Mouse (Mus musculus): ENCODE data around the gene Mb. TPM values are rescaled to one million over a fixed set of nuclear protein-coding genes. Genes with fewer than 3 reads are reported as not detected.

Gene Mb
- polyA plus RNA-seq, 1 experiment from 2014 or later: 977 TPM

DNA sequence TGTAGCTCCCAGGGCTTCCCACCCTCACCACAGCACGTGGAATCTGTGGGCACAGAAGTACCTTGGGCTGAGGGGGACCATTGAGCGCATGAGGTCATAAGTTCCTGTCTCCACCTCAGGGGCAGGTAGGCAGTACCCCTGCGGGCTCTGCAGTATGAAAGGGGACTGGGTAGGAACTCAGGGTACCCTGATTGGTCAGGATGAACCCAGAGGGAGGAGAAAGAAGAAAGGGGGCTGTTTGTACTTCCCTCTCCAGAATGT, 6.3 kb upstream of the Mb start:
- Histone ChIP-seq H3K4me3 (ENCODE audit: low read length) (no peak overlapping the region), H3K27ac (ENCODE audit: low read length) (no peak overlapping the region; the same call in 1 of the 2 replicates), H3K36me3 (ENCODE audit: control insufficient read depth, insufficient read depth) (no peaks in the 10 kb centered on the region), H3K27me3 (ENCODE audit: control insufficient read depth, insufficient read depth, low read length) (no peaks in the 10 kb centered on the region), H3K4me1 (ENCODE audit: control insufficient read depth, insufficient read depth, low read length) (peaks cover 18% of the 10 kb centered on the region), H3K9ac (ENCODE audit: low read length) (no peak overlapping the region), H3K9me3 (replicated peaks; ENCODE audit: control insufficient read depth, low read length) (peaks cover 3% of the 10 kb centered on the region; the same call in 1 of the 2 replicates), H3K4me2 (ENCODE audit: low read depth, low read length) (no peak overlapping the region)
- ATAC-seq (replicated peaks; ENCODE audit: extremely low read depth, insufficient read depth, low FRiP score): no peak
- 39% methylated on average over 3 of the region's 3 CpGs for WGBS

DNA sequence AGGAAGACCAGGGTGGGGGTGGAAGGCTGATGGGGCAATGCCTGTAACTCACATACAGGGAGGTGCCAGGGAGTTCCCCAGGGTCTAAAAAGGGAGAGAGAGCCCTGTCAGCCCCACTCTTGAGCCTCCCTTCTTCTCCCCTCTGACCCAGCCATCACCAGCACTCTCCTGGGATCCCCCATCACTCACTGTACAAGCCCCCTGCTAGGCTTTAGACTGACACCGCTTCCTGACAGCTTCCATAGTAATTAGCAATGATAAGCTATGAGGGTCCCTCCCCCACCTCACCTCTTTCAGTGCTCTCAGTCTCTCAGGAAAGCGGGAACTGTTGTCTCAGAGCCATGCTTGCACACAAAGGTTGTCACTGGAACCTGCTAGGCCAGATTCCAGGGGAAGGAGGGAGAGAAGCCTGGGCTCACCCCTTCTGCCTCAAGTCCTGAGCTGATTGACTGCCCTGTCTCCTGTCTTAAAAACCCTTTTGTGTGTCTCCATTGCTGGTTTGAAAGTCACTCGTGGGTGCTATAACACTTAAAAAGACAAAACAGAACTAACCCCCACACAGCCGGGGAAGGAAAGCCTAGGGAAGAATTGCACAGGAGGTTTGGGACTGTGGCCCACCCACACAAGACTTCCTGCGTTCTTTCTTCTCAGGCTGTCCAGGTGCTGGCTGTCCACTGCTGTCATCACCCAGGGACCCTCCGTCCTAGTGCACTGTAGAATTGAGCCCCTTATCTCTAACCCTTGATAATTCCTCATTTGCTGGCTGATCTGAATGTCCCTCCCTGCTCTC, 5.7 kb upstream of the Mb start:
- Histone ChIP-seq H3K4me2 (ENCODE audit: low read depth, low read length) (no peak overlapping the region), H3K9ac (ENCODE audit: low read length) (no peak overlapping the region; the same call in 1 of the 2 replicates), H3K27ac (ENCODE audit: low read length) (peak overlapping the region; percentile 17; the same call in 1 of the 2 replicates), H3K4me3 (ENCODE audit: low read length) (no peak overlapping the region), H3K4me1 (ENCODE audit: control insufficient read depth, insufficient read depth, low read length) (peaks cover 18% of the 10 kb centered on the region), H3K36me3 (ENCODE audit: control insufficient read depth, insufficient read depth) (no peaks in the 10 kb centered on the region), H3K27me3 (ENCODE audit: control insufficient read depth, insufficient read depth, low read length) (no peaks in the 10 kb centered on the region), H3K9me3 (replicated peaks; ENCODE audit: control insufficient read depth, low read length) (peaks cover 3% of the 10 kb centered on the region; the same call in 1 of the 2 replicates)
- peak; percentile 81 for ATAC-seq (replicated peaks; ENCODE audit: extremely low read depth, insufficient read depth, low FRiP score)
- WGBS: 19% methylated on average over 6 of the region's 6 CpGs

DNA sequence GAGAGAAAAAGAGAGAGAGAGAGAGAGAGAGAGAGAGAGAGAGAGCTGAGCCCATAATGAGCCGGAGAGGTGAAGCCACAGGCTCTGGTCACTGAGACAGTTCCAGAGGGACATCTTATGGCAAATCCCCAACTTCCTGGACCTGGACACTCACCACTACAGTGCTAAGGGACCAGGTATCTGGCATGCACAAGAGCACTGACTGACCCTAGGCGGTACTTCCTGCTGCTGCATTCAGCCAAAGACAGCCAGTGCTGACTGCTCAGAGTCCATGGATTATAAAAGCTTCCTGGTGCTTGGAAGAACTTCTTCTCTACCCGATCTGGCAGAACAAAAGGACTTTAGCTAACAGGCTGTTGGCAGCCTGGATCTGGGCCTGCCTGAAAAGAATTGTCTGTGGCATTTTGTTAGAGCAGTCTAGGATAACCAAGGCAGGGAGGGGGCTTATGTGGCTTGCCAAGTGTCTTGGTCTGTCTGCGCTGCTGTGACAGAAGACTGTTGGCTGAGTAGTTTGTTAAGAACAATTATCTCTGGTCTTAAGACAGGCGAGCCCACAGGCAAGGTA, 4.2 kb upstream of the Mb start:
- Histone ChIP-seq H3K9me3 (replicated peaks; ENCODE audit: control insufficient read depth, low read length) (peaks cover 3% of the 10 kb centered on the region; the same call in 1 of the 2 replicates), H3K9ac (ENCODE audit: low read length) (no peak overlapping the region), H3K4me1 (ENCODE audit: control insufficient read depth, insufficient read depth, low read length) (peaks cover 18% of the 10 kb centered on the region), H3K27ac (ENCODE audit: low read length) (no peak overlapping the region), H3K4me3 (ENCODE audit: low read length) (no peak overlapping the region), H3K4me2 (ENCODE audit: low read depth, low read length) (no peak overlapping the region), H3K27me3 (ENCODE audit: control insufficient read depth, insufficient read depth, low read length) (no peaks in the 10 kb centered on the region), H3K36me3 (ENCODE audit: control insufficient read depth, insufficient read depth) (no peaks in the 10 kb centered on the region)
- WGBS: 66% methylated on average over 5 of the region's 5 CpGs
- ATAC-seq (replicated peaks; ENCODE audit: extremely low read depth, insufficient read depth, low FRiP score): no peak

DNA sequence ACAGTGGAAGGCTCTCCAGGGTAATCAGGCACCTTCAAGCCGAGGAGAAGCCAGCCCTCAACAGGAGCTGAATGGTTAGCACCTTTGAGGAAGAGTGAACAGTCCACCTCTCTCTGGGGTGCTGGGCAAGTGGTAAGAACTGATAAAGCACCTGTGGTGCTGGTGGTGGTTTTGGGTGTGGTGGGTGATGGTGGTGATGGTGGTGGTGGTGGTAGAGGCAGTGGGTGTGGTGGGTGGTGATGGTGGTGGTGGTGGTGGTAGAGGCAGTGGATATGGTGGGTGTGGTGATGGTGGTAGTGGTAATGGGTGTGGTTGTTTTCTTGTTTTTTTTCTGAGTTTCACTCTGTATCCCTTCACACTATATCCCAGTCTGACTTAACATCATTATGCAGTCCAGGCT, 2.6 kb upstream of the Mb start:
- 100% methylated on average over 1 of the region's 1 CpGs for WGBS
- Histone ChIP-seq H3K27ac (ENCODE audit: low read length) (no peak overlapping the region), H3K27me3 (ENCODE audit: control insufficient read depth, insufficient read depth, low read length) (no peaks in the 10 kb centered on the region), H3K4me1 (ENCODE audit: control insufficient read depth, insufficient read depth, low read length) (peaks cover 18% of the 10 kb centered on the region), H3K9ac (ENCODE audit: low read length) (no peak overlapping the region), H3K36me3 (ENCODE audit: control insufficient read depth, insufficient read depth) (no peaks in the 10 kb centered on the region), H3K4me3 (ENCODE audit: low read length) (no peak overlapping the region), H3K9me3 (replicated peaks; ENCODE audit: control insufficient read depth, low read length) (no peaks in the 10 kb centered on the region), H3K4me2 (ENCODE audit: low read depth, low read length) (no peak overlapping the region)
- ATAC-seq (replicated peaks; ENCODE audit: extremely low read depth, insufficient read depth, low FRiP score): no peak

DNA sequence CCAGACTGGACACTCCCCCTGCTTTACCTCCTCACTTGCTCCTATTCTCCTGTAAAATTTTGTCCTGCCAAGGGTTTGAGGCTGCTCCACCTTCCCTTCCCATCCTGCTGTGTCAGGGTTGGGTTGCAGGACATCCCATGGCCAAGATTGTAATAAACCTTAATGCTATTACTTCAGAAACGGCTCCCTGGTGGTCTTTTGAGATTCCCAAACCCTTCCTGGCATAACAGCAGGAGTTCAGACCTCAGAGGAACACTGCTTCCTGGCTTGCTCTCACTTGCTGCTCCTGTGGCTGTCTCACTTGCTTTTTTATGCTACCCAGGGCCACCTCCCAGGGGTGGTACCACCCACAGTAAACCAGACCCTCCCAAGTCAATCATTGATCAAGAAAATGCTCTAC, 1.7 kb upstream of the Mb start:
- 61% methylated on average over 1 of the region's 1 CpGs for WGBS
- Histone ChIP-seq H3K4me2 (ENCODE audit: low read depth, low read length) (no peak overlapping the region), H3K9ac (ENCODE audit: low read length) (no peak overlapping the region), H3K4me3 (ENCODE audit: low read length) (no peak overlapping the region), H3K9me3 (replicated peaks; ENCODE audit: control insufficient read depth, low read length) (no peaks in the 10 kb centered on the region), H3K27ac (ENCODE audit: low read length) (no peak overlapping the region), H3K27me3 (ENCODE audit: control insufficient read depth, insufficient read depth, low read length) (no peaks in the 10 kb centered on the region), H3K4me1 (ENCODE audit: control insufficient read depth, insufficient read depth, low read length) (peaks cover 18% of the 10 kb centered on the region), H3K36me3 (ENCODE audit: control insufficient read depth, insufficient read depth) (no peaks in the 10 kb centered on the region)
- no peak for ATAC-seq (replicated peaks; ENCODE audit: extremely low read depth, insufficient read depth, low FRiP score)

DNA sequence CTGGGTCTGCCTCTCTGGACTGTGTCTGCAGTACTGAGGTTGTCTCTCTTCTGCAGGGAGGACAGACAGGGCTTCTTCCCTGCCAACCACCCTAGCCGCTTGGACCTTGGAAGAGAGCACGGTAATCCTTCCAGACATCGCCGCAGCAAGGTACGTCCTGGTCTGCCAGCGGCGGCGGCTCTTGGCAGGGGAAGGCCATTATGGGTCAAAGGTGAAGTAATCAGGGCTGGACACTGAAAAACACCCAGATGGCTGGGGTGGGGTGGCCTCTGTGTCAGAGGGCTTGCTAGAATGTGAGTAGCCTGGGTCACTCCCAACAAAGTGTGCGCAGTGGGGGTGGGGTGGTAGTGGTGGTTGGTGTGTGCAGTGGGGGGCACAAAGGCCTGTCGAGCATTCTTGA, 4.9 kb downstream of the Mb start:
- no peaks in the 10 kb centered on the region for H3K9me3 ChIP-seq (replicated peaks; ENCODE audit: control insufficient read depth, low read length)
- no peaks in the 10 kb centered on the region for H3K27me3 ChIP-seq (ENCODE audit: control insufficient read depth, insufficient read depth, low read length)
- H3K9ac ChIP-seq (ENCODE audit: low read length): no peak overlapping the region
- peaks cover 12% of the 10 kb centered on the region for H3K4me1 ChIP-seq (ENCODE audit: control insufficient read depth, insufficient read depth, low read length)
- no peak overlapping the region for H3K4me2 ChIP-seq (ENCODE audit: low read depth, low read length)
- 76% methylated on average over 10 of the region's 10 CpGs for WGBS
- no peak overlapping the region for H3K27ac ChIP-seq (ENCODE audit: low read length)
- H3K36me3 ChIP-seq (ENCODE audit: control insufficient read depth, insufficient read depth): no peaks in the 10 kb centered on the region
- H3K4me3 ChIP-seq (ENCODE audit: low read length): no peak overlapping the region
- ATAC-seq (replicated peaks; ENCODE audit: extremely low read depth, insufficient read depth, low FRiP score): no peak

DNA sequence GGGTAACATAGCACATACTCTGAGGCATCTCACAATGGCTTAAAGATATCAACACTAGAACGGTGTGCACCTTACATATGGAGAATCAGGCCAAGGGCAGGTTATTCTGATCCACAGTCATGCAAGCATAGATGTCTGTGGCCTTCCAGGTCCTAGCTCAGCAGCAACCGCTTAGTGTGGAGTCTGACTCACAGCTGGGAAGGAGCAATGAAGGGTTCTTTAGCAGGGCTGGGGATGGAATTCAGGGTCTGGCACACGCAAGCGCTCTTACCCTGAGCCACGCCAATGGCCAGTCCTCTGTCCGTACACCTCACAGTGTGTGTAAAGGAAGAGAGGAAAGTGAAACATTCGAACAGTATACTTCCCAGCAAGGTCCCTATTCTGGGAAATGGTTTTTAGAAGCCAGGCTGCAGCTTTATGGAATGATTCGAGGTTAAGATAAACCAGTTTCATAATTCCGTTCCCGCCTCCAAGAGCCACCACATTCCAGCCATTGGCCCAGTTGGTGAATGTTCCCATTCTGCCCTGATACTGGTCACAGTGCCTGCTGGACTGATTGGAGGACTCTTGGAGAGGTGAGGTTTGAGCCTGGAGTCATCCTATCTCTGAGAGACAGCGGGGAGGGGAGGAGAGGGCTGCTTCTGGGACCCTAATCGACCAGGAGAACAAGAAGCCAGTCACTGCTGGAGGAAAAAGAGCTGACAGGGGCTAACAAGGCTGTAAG, 5.7 kb downstream of the Mb start, which contains the start of gene Apol6:
TSS of gene Apol6 (plus strand) at position 133 of the 724 bp plus-strand sequence.
- Histone ChIP-seq H3K9me3 (replicated peaks; ENCODE audit: control insufficient read depth, low read length) (no peaks in the 10 kb centered on the region), H3K4me1 (ENCODE audit: control insufficient read depth, insufficient read depth, low read length) (peaks cover 20% of the 10 kb centered on the region), H3K9ac (ENCODE audit: low read length) (no peak within 1 kb of the TSS), H3K27me3 (ENCODE audit: control insufficient read depth, insufficient read depth, low read length) (no peaks in the 10 kb centered on the region), H3K4me3 (ENCODE audit: low read length) (no peak within 1 kb of the TSS), H3K36me3 (ENCODE audit: control insufficient read depth, insufficient read depth) (no peaks in the 10 kb centered on the region), H3K4me2 (ENCODE audit: low read depth, low read length) (no peak within 1 kb of the TSS), H3K27ac (ENCODE audit: low read length) (no peak within 1 kb of the TSS)
- ATAC-seq (replicated peaks; ENCODE audit: extremely low read depth, insufficient read depth, low FRiP score): no peak
- WGBS: 66% methylated on average over 12 of the region's 12 CpGs

DNA sequence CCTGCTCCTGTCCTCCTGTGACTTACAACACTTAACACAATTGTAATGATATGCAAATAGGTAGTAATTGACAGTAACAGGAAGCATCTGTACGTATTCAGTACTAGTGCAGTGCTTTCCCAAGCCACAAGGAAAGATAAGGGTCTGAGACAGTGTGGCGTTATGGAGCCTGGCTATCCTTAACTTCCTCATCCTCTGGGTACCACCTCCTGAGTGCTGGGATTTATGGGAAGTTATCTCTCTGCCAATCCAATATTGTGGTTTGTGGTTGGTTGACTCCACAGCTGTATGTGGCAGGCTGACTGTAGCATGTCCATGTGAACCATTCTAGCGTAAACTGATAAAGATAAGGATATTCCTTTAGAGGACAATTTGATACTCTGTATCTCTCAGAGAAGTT, 9.7 kb downstream of the Mb start:
- Histone ChIP-seq H3K27me3 (ENCODE audit: control insufficient read depth, insufficient read depth, low read length) (no peaks in the 10 kb centered on the region), H3K4me2 (ENCODE audit: low read depth, low read length) (no peak overlapping the region), H3K4me3 (ENCODE audit: low read length) (no peak overlapping the region), H3K36me3 (ENCODE audit: control insufficient read depth, insufficient read depth) (no peaks in the 10 kb centered on the region), H3K27ac (ENCODE audit: low read length) (peak overlapping the region; percentile 71; the same call in 1 of the 2 replicates), H3K9me3 (replicated peaks; ENCODE audit: control insufficient read depth, low read length) (no peaks in the 10 kb centered on the region), H3K9ac (ENCODE audit: low read length) (no peak overlapping the region; the same call in 1 of the 2 replicates), H3K4me1 (ENCODE audit: control insufficient read depth, insufficient read depth, low read length) (peaks cover 50% of the 10 kb centered on the region)
- WGBS: 50% methylated on average over 3 of the region's 3 CpGs
- no peak for ATAC-seq (replicated peaks; ENCODE audit: extremely low read depth, insufficient read depth, low FRiP score)

DNA sequence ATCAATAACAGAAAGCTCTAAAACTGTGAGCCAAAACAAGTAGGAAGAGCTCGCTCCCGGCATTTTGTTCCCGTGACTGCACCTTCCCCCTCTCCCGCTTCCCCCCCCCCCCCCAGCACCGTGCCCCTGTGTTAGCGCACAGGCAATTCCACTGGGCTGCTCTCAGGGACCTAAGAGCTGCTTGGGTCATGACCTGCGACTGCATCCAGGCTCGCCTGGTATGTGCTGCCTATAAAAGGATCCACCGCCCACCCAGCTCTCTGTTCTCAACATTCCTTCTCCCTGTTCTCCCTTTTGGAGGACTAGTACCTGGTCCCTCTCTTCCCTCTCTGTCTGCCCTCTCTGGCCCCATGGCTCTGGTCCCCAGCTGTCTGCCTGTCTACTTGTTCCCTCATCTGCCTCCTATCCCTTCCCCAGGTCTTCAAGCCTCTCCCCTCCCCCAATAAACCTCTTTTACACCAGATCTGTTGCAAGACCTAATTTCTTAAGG, 11.2 kb downstream of the Mb start:
- H3K4me2 ChIP-seq (ENCODE audit: low read depth, low read length): no peak overlapping the region
- no peaks in the 10 kb centered on the region for H3K36me3 ChIP-seq (ENCODE audit: control insufficient read depth, insufficient read depth)
- H3K4me3 ChIP-seq (ENCODE audit: low read length): no peak overlapping the region
- 65% methylated on average over 8 of the region's 9 CpGs for WGBS
- H3K27ac ChIP-seq (ENCODE audit: low read length): no peak overlapping the region
- ATAC-seq (replicated peaks; ENCODE audit: extremely low read depth, insufficient read depth, low FRiP score): no peak
- H3K9ac ChIP-seq (ENCODE audit: low read length): no peak overlapping the region
- no peaks in the 10 kb centered on the region for H3K27me3 ChIP-seq (ENCODE audit: control insufficient read depth, insufficient read depth, low read length)
- no peaks in the 10 kb centered on the region for H3K9me3 ChIP-seq (replicated peaks; ENCODE audit: control insufficient read depth, low read length)
- peaks cover 57% of the 10 kb centered on the region for H3K4me1 ChIP-seq (ENCODE audit: control insufficient read depth, insufficient read depth, low read length)
